Mouse (Mus musculus) MEL (cell line): ENCODE measurements around the gene Slc4a3. TPM values are rescaled to one million over a fixed set of nuclear protein-coding genes. Genes with fewer than 3 reads are reported as not detected.

Experiments used
- DNase-seq: peaks from one replicate; pipeline ENCODE4 v3.0.0; 2011; ENCODE audit warnings: low read depth, low spot score
- H3K27ac ChIP-seq: 2 replicates; pipeline ENCODE4 v1.5.1; 2012; ENCODE audit warnings: low read depth, mild to moderate bottlenecking, control low read depth, low read length, moderate library complexity; ENCODE audit not compliant: control insufficient read depth
- H3K27me3 ChIP-seq, 2 experiments: fragments of 150-350 bp in 1 of 2; sonication (generic) in 1 of 2; 2 replicates each; pipeline ENCODE4 v1.6.1; 2012; ENCODE audit warnings: low read length in 2 of 2, mild to moderate bottlenecking in 2 of 2, improper control_type of control experiment in 1 of 2, moderate library complexity in 1 of 2; ENCODE audit not compliant: insufficient read depth in 2 of 2, control insufficient read depth in 1 of 2
- H3K36me3 ChIP-seq, 2 experiments: 2 replicates each; pipeline ENCODE4 v1.6.1; 2012 to 2014; ENCODE audit warnings: low read length in 2 of 2, improper control_type of control experiment in 1 of 2, inconsistent platforms in 1 of 2, mild to moderate bottlenecking in 1 of 2; ENCODE audit not compliant: insufficient read depth in 2 of 2, control insufficient read depth in 1 of 2
- H3K4me1 ChIP-seq, 2 experiments: fragments of 150-350 bp in 1 of 2; sonication (generic) in 1 of 2; 2 replicates each; pipeline ENCODE4 v1.6.1; 2012; ENCODE audit warnings: low read length in 2 of 2, improper control_type of control experiment in 1 of 2, mild to moderate bottlenecking in 1 of 2; ENCODE audit not compliant: insufficient read depth in 2 of 2, control insufficient read depth in 1 of 2
- H3K4me3 ChIP-seq, 2 experiments: fragments of 150-350 bp in 1 of 2; sonication (generic) in 1 of 2; 2 replicates each; pipeline ENCODE4 v1.5.1; 2012; ENCODE audit warnings: low read depth in 2 of 2, low read length in 2 of 2, mild to moderate bottlenecking in 2 of 2, moderate library complexity in 2 of 2, control low read depth in 1 of 2, improper control_type of control experiment in 1 of 2; ENCODE audit not compliant: control insufficient read depth in 1 of 2, insufficient read depth in 1 of 2
- H3K79me2 ChIP-seq: 2 replicates; pipeline ENCODE4 v1.6.1; 2012; ENCODE audit warnings: mild to moderate bottlenecking, low read length, moderate library complexity; ENCODE audit not compliant: control insufficient read depth, poor library complexity, insufficient read depth
- H3K9ac ChIP-seq: 2 replicates; pipeline ENCODE4 v1.6.1; 2012; ENCODE audit warnings: low read depth, mild to moderate bottlenecking, control low read depth, low read length, moderate library complexity; ENCODE audit not compliant: control insufficient read depth, poor library complexity, severe bottlenecking
- H3K9me3 ChIP-seq: fragments of 150-350 bp; sonication (generic); replicated peaks from 2 replicates; pipeline ENCODE4 v1.6.1; 2012; ENCODE audit warnings: mild to moderate bottlenecking, low read length, improper control_type of control experiment, moderate library complexity; ENCODE audit not compliant: insufficient read depth
- BHLHE40 ChIP-seq: IDR thresholded peaks from 2 replicates; pipeline ENCODE4 v1.6.1; 2012; ENCODE audit warnings: low read depth, mild to moderate bottlenecking, inconsistent platforms, low read length, improper control_type of control experiment, borderline replicate concordance
- E2F4 ChIP-seq: IDR thresholded peaks from 2 replicates; pipeline ENCODE4 v1.6.1; 2011; ENCODE audit warnings: low read depth, low read length, improper control_type of control experiment, borderline replicate concordance
- EP300 ChIP-seq, 2 experiments: IDR thresholded peaks; 2 replicates each; pipeline ENCODE4 v1.6.1; 2011; ENCODE audit warnings: improper control_type of control experiment in 2 of 2, low read length in 2 of 2, low read depth in 1 of 2, mild to moderate bottlenecking in 1 of 2
- GATA1 ChIP-seq: IDR thresholded peaks from 2 replicates; pipeline ENCODE4 v1.6.1; 2011; ENCODE audit warnings: low read depth, low read length, improper control_type of control experiment
- HCFC1 ChIP-seq: IDR thresholded peaks from 2 replicates; pipeline ENCODE4 v1.6.1; 2012; ENCODE audit warnings: low read depth, mild to moderate bottlenecking, inconsistent platforms, low read length, improper control_type of control experiment, moderate library complexity
- JUND ChIP-seq: IDR thresholded peaks from 2 replicates; pipeline ENCODE4 v1.6.1; 2011; ENCODE audit warnings: low read depth, mild to moderate bottlenecking, improper control_type of control experiment, low read length
- KAT2A ChIP-seq: conservative IDR thresholded peaks from 2 replicates; pipeline ENCODE4 v1.6.1; 2012; ENCODE audit warnings: low read depth, low read length, improper control_type of control experiment, inconsistent platforms
- MAX ChIP-seq: IDR thresholded peaks from 2 replicates; pipeline ENCODE4 v1.6.1; 2011; ENCODE audit warnings: low read length, improper control_type of control experiment
- MAZ ChIP-seq: IDR thresholded peaks from 2 replicates; pipeline ENCODE4 v1.6.1; 2012; ENCODE audit warnings: low read depth, mild to moderate bottlenecking, inconsistent platforms, low read length, improper control_type of control experiment
- MEF2A ChIP-seq: IDR thresholded peaks from 2 replicates; pipeline ENCODE4 v1.6.1; 2014; ENCODE audit warnings: low read depth, mild to moderate bottlenecking, inconsistent platforms, low read length, improper control_type of control experiment; ENCODE audit not compliant: poor library complexity, insufficient replicate concordance, severe bottlenecking; ENCODE audit errors: extremely low read depth
- MXI1 ChIP-seq: IDR thresholded peaks from 2 replicates; pipeline ENCODE4 v1.6.1; 2011; ENCODE audit warnings: mild to moderate bottlenecking, low read depth, low read length, improper control_type of control experiment
- MYB ChIP-seq: IDR thresholded peaks from 2 replicates; pipeline ENCODE4 v1.6.1; 2011; ENCODE audit warnings: mild to moderate bottlenecking, low read depth, low read length, improper control_type of control experiment
- MYC ChIP-seq: IDR thresholded peaks from 2 replicates; pipeline ENCODE4 v1.6.1; 2011; ENCODE audit warnings: low read depth, mild to moderate bottlenecking, low read length, improper control_type of control experiment, moderate library complexity
- NELFE ChIP-seq: IDR thresholded peaks from 2 replicates; pipeline ENCODE4 v1.6.1; 2011; ENCODE audit warnings: low read depth, low read length, improper control_type of control experiment
- POLR2A ChIP-seq, 2 experiments: IDR thresholded peaks; 2 replicates each; pipeline ENCODE4 v1.6.1; 2011 to 2012; ENCODE audit warnings: low read length in 2 of 2, mild to moderate bottlenecking in 2 of 2, control low read depth in 1 of 2, improper control_type of control experiment in 1 of 2, low read depth in 1 of 2, moderate library complexity in 1 of 2; ENCODE audit not compliant: control insufficient read depth in 1 of 2, insufficient read depth in 1 of 2, poor library complexity in 1 of 2
- POLR2AphosphoS2 ChIP-seq: IDR thresholded peaks from 2 replicates; pipeline ENCODE4 v1.6.1; 2011; ENCODE audit warnings: low read length, improper control_type of control experiment
- RAD21 ChIP-seq: IDR thresholded peaks from 2 replicates; pipeline ENCODE4 v1.6.1; 2011; ENCODE audit warnings: mild to moderate bottlenecking, low read depth, low read length, improper control_type of control experiment
- RCOR1 ChIP-seq: IDR thresholded peaks from 2 replicates; pipeline ENCODE4 v1.6.1; 2012; ENCODE audit warnings: low read depth, mild to moderate bottlenecking, inconsistent platforms, low read length, improper control_type of control experiment
- SMC3 ChIP-seq: IDR thresholded peaks from 2 replicates; pipeline ENCODE4 v1.6.1; 2011; ENCODE audit warnings: low read depth, low read length, improper control_type of control experiment
- TAL1 ChIP-seq: IDR thresholded peaks from 2 replicates; pipeline ENCODE4 v1.6.1; 2012; ENCODE audit warnings: mild to moderate bottlenecking, inconsistent platforms, low read length, moderate library complexity, mixed read lengths
- UBTF ChIP-seq: IDR thresholded peaks from 2 replicates; pipeline ENCODE4 v1.6.1; 2012; ENCODE audit warnings: low read depth, mild to moderate bottlenecking, inconsistent platforms, low read length, improper control_type of control experiment, moderate library complexity, borderline replicate concordance; ENCODE audit not compliant: insufficient read depth
- ZC3H11A ChIP-seq: IDR thresholded peaks from 2 replicates; pipeline ENCODE4 v1.6.1; 2012; ENCODE audit warnings: low read depth, mild to moderate bottlenecking, inconsistent platforms, low read length, improper control_type of control experiment
- ZKSCAN1 ChIP-seq: IDR thresholded peaks from 2 replicates; pipeline ENCODE4 v1.6.1; 2012; ENCODE audit warnings: low read depth, mild to moderate bottlenecking, inconsistent platforms, low read length, improper control_type of control experiment, moderate library complexity
- ZMIZ1 ChIP-seq: IDR thresholded peaks from 2 replicates; pipeline ENCODE4 v1.6.1; 2012; ENCODE audit warnings: low read depth, mild to moderate bottlenecking, inconsistent platforms, low read length, improper control_type of control experiment, moderate library complexity
- ZNF384 ChIP-seq: IDR thresholded peaks from 2 replicates; pipeline ENCODE4 v1.6.1; 2012; ENCODE audit warnings: low read depth, mild to moderate bottlenecking, inconsistent platforms, low read length, improper control_type of control experiment
- polyA plus RNA-seq, 2 experiments: library from polyadenylated mRNA; stranded (reverse) in 1 of 2; unstranded in 1 of 2; fragments of >175 nt in 1 of 2; fragments of >200 nt in 1 of 2; gene quantifications; 2 replicates each; pipeline versions ENCODE4 v1.2.1 to v1.2.4; 2012; ENCODE audit warnings: low replicate concordance in 2 of 2, low read depth in 1 of 2; ENCODE audit not compliant: insufficient read length in 2 of 2, insufficient read depth in 1 of 2, missing spikeins in 1 of 2
- total RNA-seq: library from RNA; depleted of rRNA; stranded (reverse); fragments of 300-350 nt; gene quantifications from 2 replicates; pipeline ENCODE4 v1.2.3, GENCODE M21; 2012

Slc4a3 gene
- total and polyA plus RNA-seq, 3 experiments: not detected

DNA sequence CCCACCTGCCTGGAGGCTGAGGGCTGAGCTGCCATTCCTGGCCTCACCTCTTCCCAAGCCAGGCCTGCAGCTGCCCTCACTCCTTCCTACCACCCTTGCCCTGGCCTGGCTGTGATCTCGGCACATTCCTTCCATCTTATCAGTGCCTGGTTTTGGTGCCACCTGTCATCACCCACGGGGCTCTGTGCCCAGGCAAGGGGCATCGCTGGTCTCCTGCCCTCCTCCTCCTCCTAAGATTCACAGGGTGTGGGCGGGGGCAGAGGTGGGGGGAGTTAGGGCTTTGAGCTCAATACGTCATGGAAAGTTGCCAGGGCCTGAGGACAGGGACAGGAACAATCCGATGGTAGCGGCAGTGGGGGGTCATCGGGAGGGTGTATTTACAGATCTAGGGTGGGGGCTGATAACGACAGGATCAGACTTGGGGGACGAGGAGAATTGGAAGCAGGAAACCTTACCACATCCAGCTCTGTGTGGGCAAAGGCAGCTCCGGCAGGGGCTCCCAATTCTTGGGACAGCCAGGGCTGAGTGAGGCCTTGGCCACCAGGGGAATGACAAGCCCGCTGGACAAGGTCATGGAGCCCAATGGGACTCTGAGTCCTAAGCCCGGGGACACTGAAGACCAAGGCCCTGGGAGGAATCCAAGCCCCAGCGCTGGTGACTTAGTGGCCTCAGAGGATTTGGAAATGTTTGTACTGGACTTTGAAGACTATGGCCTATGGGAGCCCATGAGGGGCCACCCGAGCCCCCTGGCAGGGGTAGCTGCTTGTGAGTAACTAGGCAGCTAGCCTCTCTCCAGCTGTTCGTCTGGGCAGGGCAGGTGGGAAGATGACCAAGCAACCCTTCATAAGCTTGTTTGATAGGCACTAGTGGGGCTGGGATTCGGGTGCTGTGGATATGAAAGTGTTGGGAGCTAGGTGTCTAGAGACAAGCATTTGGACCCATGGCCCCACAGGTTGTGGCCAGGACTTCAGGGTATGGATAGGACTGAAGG is 3.5 kb downstream of the Slc4a3 start:
- H3K9me3 ChIP-seq: no peaks in the 10 kb centered on the region
- H3K27ac ChIP-seq: no peak overlapping the region
- no peaks in the 10 kb centered on the region for H3K36me3 ChIP-seq
- H3K27me3 ChIP-seq: no peaks in the 10 kb centered on the region
- no peak overlapping the region for H3K9ac ChIP-seq
- H3K4me3 ChIP-seq: no peak overlapping the region
- no peak for DNase-seq
- no peaks in the 10 kb centered on the region for H3K4me1 ChIP-seq
- no peaks in the 10 kb centered on the region for H3K79me2 ChIP-seq
- TF ChIP-seq MYB: no peak
- no peak for TF ChIP-seq MEF2A
- no peak for TF ChIP-seq E2F4
- no peak for TF ChIP-seq ZNF384
- TF ChIP-seq ZMIZ1: no peak
- no peak for TF ChIP-seq BHLHE40
- no peak for TF ChIP-seq RAD21
- TF ChIP-seq UBTF: no peak
- no peak for TF ChIP-seq TAL1
- no peak for TF ChIP-seq MYC
- TF ChIP-seq NELFE: no peak
- TF ChIP-seq EP300 (IDR thresholded peaks at IDR 0.05; ENCODE audit: low read depth in 1 of 2, low read length in 2 of 2): no peak
- TF ChIP-seq HCFC1: no peak
- TF ChIP-seq RCOR1: no peak
- no peak for TF ChIP-seq SMC3
- no peak for TF ChIP-seq POLR2AphosphoS2
- no peak for TF ChIP-seq KAT2A
- TF ChIP-seq MAX: no peak
- TF ChIP-seq, all 39 proteins: peak for 0

DNA sequence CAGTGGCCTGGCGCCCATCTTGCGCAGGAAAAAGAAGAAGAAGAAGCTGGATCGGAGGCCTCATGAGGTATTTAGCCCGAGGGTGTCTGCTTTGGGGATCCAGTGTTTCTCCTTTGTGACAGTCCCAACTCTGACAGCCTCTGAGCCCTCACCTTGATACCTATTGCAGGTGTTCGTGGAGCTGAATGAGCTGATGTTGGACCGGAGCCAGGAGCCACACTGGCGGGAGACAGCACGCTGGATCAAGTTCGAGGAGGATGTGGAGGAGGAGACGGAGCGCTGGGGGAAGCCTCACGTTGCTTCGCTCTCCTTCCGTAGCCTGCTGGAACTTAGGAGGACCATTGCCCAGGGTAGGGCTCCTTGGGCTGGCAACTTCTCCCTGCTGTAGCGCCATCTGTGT is 4.5 kb downstream of the Slc4a3 start:
- H3K4me3 ChIP-seq: no peak overlapping the region
- no peaks in the 10 kb centered on the region for H3K27me3 ChIP-seq

More for the DNA sequence above, 4.5 kb downstream of the Slc4a3 start:
- Histone ChIP-seq H3K4me1 (no peaks in the 10 kb centered on the region), H3K79me2 (no peaks in the 10 kb centered on the region), H3K27ac (no peak overlapping the region), H3K9me3 (no peaks in the 10 kb centered on the region), H3K9ac (no peak overlapping the region), H3K36me3 (no peaks in the 10 kb centered on the region)
- TF ChIP-seq MAZ (no peak), POLR2A (IDR thresholded peaks at IDR 0.05; ENCODE audit: control insufficient read depth in 1 of 2, insufficient read depth in 1 of 2, low read depth in 1 of 2, low read length in 2 of 2, poor library complexity in 1 of 2) (no peak), GATA1 (no peak), JUND (no peak), ZC3H11A (no peak), MXI1 (no peak), MYB (no peak), NELFE (no peak), ZKSCAN1 (no peak)
- no peak for DNase-seq
